Mouse (Mus musculus) embryonic facial prominence, embryonic 11.5 days (tissue): ENCODE measurements around the gene Suclg2. TPM values are rescaled to one million over a fixed set of nuclear protein-coding genes. Genes with fewer than 3 reads are reported as not detected.
"Not testable (repeated sequence)": the region's sequence is repeated elsewhere in the genome, so short reads cannot be mapped to it uniquely, and the experiment has no call there.

Source experiments
- ATAC-seq: fragments of 200-750 bp; cut with Nextera tagmentation; replicated peaks from 2 replicates; pipeline ENCODE4 v1.8.0; 2017; ENCODE audit warnings: low read depth; ENCODE audit not compliant: insufficient number of reproducible peaks, low FRiP score, low TSS enrichment
- DNase-seq: peaks from one replicate; pipeline ENCODE4 v3.0.0-alpha.2; 2015; ENCODE audit warnings: low spot score
- H3K27ac ChIP-seq: fragments of 300-500 bp; sonication (generic); replicated peaks from 2 replicates; pipeline ENCODE4 v1.5.1; 2014; ENCODE audit warnings: mild to moderate bottlenecking, low read depth, low read length, control low read depth
- H3K27me3 ChIP-seq: fragments of 300-500 bp; sonication (generic); 2 replicates; pipeline ENCODE4 v1.6.1; 2014; ENCODE audit warnings: mild to moderate bottlenecking, low read length, moderate library complexity, mixed read lengths; ENCODE audit not compliant: control insufficient read depth, insufficient read depth
- H3K36me3 ChIP-seq: fragments of 300-500 bp; sonication (generic); replicated peaks from 2 replicates; pipeline ENCODE4 v1.6.1; 2014; ENCODE audit warnings: low read depth, mild to moderate bottlenecking, low read length, moderate library complexity, mixed read lengths; ENCODE audit not compliant: control insufficient read depth, insufficient read depth
- H3K4me1 ChIP-seq: fragments of 300-500 bp; sonication (generic); 2 replicates; pipeline ENCODE4 v1.6.1; 2014; ENCODE audit warnings: low read length, mixed read lengths; ENCODE audit not compliant: control insufficient read depth, insufficient read depth
- H3K4me2 ChIP-seq: fragments of 300-500 bp; sonication (generic); 2 replicates; pipeline ENCODE4 v1.6.1; 2014; ENCODE audit warnings: low read depth, mild to moderate bottlenecking, control low read depth, low read length, moderate library complexity
- H3K4me3 ChIP-seq: fragments of 300-500 bp; sonication (generic); 2 replicates; pipeline ENCODE4 v1.5.1; 2014; ENCODE audit warnings: low read depth, low read length, control low read depth
- H3K9ac ChIP-seq: fragments of 300-500 bp; sonication (generic); replicated peaks from 2 replicates; pipeline ENCODE4 v1.6.1; 2014; ENCODE audit warnings: mild to moderate bottlenecking, control low read depth, low read length
- H3K9me3 ChIP-seq: fragments of 300-500 bp; sonication (generic); replicated peaks from 2 replicates; pipeline ENCODE4 v1.6.1; 2016; ENCODE audit warnings: mild to moderate bottlenecking, low read length, inconsistent platforms, mixed read lengths; ENCODE audit not compliant: control insufficient read depth
- WGBS: fragments of 180-500 bp; shearing (Covaris S2); extraction: QIAGEN DNeasy Blood & Tissue Kit; methylation state at CpG from one replicate; pipeline ENCODE4 v1.1.7; 2014; 5-methylcytosine and 5-hydroxymethylcytosine counted together
- polyA plus RNA-seq: library from polyadenylated mRNA; unstranded; fragments of >200 nt; fragmentation: Nextera tagmentation; extraction: Ambion mirVana; gene quantifications from 2 replicates; pipeline ENCODE4 v1.2.1, GENCODE M21; 2014

Gene Suclg2
- polyA plus RNA-seq, 1 experiment from 2014 or later = 67.2 TPM

DNA sequence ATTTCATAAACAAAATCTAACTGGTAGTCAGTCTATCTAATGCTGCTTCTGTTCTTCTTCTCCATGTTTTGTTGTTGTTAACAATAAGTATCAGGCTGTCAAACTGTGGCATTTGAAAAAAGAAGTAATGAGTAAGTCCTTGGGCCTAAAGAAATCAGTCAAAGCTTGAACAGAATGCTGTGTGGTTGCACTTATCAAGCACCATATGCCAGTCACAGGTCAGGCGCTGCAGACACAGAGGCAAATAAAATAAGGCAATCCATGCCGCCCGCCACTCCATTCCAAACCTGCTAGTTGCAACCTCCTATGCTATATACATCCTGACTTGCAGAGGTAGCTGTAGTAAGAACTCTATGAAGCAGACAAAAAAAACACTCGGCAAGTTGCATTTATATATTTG is 100.2 kb downstream of the Suclg2 start:
- H3K9me3 ChIP-seq = no peaks in the 10 kb centered on the region
- H3K4me3 ChIP-seq = no peak overlapping the region
- H3K27me3 ChIP-seq = no peaks in the 10 kb centered on the region
- H3K27ac ChIP-seq = no peak overlapping the region
- no peak overlapping the region for H3K9ac ChIP-seq
- WGBS = 83% methylated on average over 4 of the region's 4 CpGs
- ATAC-seq (no peak), DNase-seq (no peak)
- H3K4me1 ChIP-seq = no peaks in the 10 kb centered on the region
- no peak overlapping the region for H3K4me2 ChIP-seq
- H3K36me3 ChIP-seq = no peaks in the 10 kb centered on the region

DNA sequence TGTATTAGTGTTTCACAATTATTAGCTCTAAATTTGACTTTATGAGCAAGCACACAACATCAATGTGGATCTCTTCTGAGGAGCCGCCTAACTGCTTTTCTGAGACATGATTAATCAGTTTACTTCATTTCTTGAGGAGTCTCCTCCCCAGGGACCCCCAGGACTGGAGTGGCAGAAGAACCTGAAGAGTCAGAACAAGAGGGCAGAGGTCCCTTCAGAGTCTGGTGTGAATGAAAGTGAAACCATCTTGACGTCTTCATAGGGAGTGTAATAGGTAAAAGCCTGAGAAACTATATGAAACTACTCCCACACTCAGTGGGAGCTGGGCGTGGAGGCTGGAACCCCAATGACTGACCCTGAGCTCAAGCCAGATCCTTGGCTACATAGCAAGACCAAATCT is 105.4 kb downstream of the Suclg2 start:
- Histone ChIP-seq H3K36me3 (no peaks in the 10 kb centered on the region), H3K27me3 (no peaks in the 10 kb centered on the region), H3K4me2 (no peak overlapping the region), H3K27ac (no peak overlapping the region), H3K4me1 (no peaks in the 10 kb centered on the region; the same call in 1 of the 2 replicates), H3K9ac (no peak overlapping the region), H3K9me3 (no peaks in the 10 kb centered on the region), H3K4me3 (no peak overlapping the region)
- WGBS = 85% methylated on average over 3 of the region's 3 CpGs
- DNase-seq = no peak
- ATAC-seq = no peak

DNA sequence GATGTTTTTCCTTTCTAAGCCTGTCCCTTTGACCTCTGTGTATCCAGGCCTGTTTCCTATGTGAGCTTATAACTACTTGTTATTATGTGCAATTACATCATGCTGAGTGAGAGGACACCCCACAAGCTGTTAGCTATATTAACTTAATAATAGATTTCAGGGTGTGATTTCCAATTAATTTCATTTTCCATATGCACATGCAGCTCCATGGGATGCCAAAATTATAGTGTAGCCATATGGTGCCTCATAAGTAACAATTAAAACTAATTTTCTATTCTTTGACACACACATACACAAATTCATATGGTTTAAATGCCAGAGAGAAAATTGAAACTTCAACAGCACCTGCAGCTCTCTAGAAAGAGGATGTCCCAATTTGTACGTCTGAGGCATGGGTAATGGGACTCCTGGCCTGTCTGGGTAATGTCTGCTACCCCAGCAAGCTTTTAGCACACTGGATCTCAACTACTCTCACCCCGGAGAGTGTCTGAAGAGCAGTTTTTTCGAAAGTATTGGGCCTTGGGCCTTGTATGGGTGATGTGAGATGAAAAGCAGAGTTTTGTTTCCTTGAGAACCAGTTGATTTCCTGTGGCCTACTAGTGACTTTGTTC is 106.1 kb downstream of the Suclg2 start:
- DNase-seq = no peak
- H3K27ac ChIP-seq = no peak overlapping the region
- no peaks in the 10 kb centered on the region; the same call in 1 of the 2 replicates for H3K4me1 ChIP-seq
- no peak overlapping the region for H3K4me2 ChIP-seq
- no peak overlapping the region for H3K4me3 ChIP-seq
- no peak overlapping the region for H3K9ac ChIP-seq
- H3K36me3 ChIP-seq = no peaks in the 10 kb centered on the region
- H3K9me3 ChIP-seq = no peaks in the 10 kb centered on the region
- no peak for ATAC-seq
- 55% methylated on average over 3 of the region's 3 CpGs for WGBS
- H3K27me3 ChIP-seq = no peaks in the 10 kb centered on the region

DNA sequence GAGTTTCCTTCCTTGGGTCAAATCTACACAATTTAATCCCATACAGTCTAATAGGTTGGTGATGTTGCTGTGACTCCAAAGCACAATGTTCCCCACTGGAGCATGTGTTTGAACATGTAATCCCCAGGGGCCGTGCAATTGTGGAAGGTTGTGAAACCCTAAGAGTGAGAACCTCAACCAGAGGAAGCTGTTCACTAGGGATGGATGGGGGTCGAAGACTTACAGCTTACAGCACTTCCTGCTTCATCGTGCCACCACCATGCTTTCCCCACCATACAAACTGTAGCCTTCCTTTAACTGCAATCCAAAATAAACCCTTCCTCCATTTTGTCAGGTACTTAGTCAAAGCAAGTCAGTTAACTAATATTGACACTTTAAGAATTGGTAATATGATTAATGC is 107.5 kb downstream of the Suclg2 start:
- WGBS = 83% methylated on average over 3 of the region's 3 CpGs
- DNase-seq = no peak

DNA sequence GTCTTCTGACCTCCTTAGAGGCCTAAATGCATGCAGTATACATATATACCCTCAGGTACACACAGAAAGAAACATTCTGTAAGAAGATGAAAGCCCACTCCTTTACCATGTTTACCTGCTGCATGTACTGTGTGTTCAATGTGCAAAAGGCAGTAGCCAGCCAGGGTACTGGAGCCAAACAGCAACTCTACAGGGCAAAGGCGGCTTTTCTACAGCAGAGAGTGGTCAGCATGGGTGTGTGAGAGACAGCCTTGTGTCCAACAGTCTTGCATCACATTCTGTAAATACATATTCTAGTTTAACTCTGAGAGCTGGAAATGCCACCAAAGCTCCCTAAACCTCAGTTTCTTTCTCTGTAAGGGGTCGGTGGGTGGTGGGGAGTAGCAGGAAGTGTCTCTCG is 110.5 kb downstream of the Suclg2 start:
- H3K4me3 ChIP-seq = no peak overlapping the region
- no peak overlapping the region for H3K4me2 ChIP-seq
- H3K9ac ChIP-seq = no peak overlapping the region
- no peak overlapping the region for H3K27ac ChIP-seq
- H3K9me3 ChIP-seq = no peaks in the 10 kb centered on the region
- no peak for ATAC-seq
- no peak for DNase-seq
- WGBS = 86% methylated on average over 3 of the region's 3 CpGs
- H3K36me3 ChIP-seq = no peaks in the 10 kb centered on the region
- H3K27me3 ChIP-seq = no peaks in the 10 kb centered on the region
- H3K4me1 ChIP-seq = no peaks in the 10 kb centered on the region; the same call in 1 of the 2 replicates

More for the DNA sequence above, 107.5 kb downstream of the Suclg2 start:
- no peaks in the 10 kb centered on the region for H3K36me3 ChIP-seq
- no peaks in the 10 kb centered on the region for H3K27me3 ChIP-seq
- H3K9ac ChIP-seq = no peak overlapping the region
- H3K27ac ChIP-seq = no peak overlapping the region
- no peak for ATAC-seq
- H3K9me3 ChIP-seq = no peaks in the 10 kb centered on the region
- H3K4me3 ChIP-seq = no peak overlapping the region
- H3K4me2 ChIP-seq = no peak overlapping the region
- H3K4me1 ChIP-seq = no peaks in the 10 kb centered on the region; the same call in 1 of the 2 replicates

DNA sequence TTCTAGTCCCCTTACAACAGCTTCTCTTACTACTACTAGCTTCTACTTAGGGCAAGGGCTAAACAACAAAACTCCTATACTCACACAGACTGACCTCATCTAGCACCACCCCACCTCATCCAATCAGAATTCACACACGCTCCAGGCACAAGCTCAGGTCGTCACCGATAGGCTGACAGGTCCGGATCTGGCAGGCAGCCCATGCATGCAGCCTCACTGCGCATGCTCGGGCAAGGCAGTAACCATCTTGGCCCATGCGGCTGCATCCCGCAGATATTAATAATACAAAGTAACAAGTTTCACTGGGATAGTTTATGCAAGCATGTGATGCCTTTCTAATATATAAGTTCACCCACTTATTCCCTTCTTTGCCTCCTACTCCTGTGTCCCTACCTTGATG is 117.9 kb downstream of the Suclg2 start:
- not testable (repeated sequence) for H3K4me3 ChIP-seq, H3K9me3 ChIP-seq, H3K4me1 ChIP-seq, ATAC-seq, H3K27me3 ChIP-seq, H3K27ac ChIP-seq, DNase-seq, H3K4me2 ChIP-seq, H3K9ac ChIP-seq, H3K36me3 ChIP-seq
- 95% methylated on average over 8 of the region's 8 CpGs for WGBS

DNA sequence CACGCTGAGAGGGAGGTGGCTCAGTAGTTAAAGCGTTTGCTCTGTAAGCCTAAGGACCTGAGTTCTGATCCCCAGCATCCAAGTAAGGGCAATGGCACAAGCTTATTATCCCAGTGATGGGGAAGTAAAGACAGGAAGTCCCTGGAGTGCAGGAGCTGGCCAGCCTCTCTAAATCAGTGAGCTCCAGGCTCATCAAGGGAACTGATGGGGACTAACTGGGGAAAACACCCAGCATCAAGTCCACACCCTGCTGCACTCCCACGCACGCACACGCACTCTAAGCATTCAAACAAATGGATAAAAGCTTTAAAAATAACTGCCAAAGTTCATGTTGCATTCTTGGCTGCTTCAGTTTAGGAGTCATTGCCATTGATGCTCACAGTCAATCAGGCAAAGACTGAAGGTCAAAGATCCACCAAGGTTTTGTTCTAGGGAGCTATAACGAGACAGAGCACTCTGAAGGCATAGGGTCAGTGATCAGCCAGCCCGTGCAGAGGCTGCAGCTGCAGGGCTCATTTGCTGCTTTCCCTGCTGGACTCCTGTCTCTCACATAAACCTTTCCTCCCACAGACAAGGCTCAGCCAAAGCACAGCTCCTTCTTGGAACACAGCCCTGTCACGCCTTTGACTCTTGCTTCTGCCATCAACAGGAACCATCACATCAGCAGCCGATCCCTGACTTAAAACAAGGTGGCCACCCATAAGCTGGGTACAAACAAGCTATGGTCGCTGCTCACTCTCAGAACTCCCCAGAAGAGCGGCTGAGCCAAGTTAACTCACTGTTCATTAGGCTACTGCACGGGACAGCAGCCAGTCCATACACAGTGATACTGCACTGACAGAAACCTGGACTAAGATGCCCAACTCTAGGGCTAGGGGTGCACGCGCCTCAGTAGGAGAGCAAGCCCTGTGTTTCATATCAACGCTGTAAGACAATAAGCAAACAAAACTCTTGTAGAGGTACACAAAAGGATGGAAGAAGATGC is 121.5 kb downstream of the Suclg2 start:
- no peak overlapping the region for H3K9ac ChIP-seq
- 78% methylated on average over 15 of the region's 15 CpGs for WGBS
- no peaks in the 10 kb centered on the region for H3K36me3 ChIP-seq
- no peak overlapping the region for H3K4me3 ChIP-seq
- H3K9me3 ChIP-seq = no peaks in the 10 kb centered on the region
- H3K27ac ChIP-seq = no peak overlapping the region
- DNase-seq (no peak), ATAC-seq (no peak)
- H3K4me1 ChIP-seq = no peaks in the 10 kb centered on the region
- H3K27me3 ChIP-seq = no peaks in the 10 kb centered on the region
- no peak overlapping the region for H3K4me2 ChIP-seq

DNA sequence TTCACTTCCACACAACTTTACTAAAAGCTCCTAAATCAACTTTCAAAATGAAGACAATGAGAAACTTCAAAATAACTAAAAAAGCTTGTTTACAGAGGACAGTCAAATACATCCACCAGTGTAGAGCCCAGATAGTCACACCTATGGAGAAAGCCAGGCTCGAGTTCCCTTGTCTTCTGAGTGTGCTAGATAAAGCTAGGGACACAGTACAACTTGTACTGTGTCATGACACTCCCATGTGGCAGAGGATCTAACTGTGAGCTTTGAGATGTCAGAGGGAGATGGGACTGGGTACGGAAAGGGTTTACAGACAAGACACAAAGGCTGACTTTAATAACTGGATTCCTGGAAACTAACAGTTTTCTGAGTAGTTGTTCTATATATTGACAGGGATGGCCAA is 122.7 kb downstream of the Suclg2 start:
- Histone ChIP-seq H3K4me3 (no peak overlapping the region), H3K27me3 (no peaks in the 10 kb centered on the region), H3K9ac (no peak overlapping the region), H3K4me1 (no peaks in the 10 kb centered on the region), H3K27ac (no peak overlapping the region), H3K36me3 (no peaks in the 10 kb centered on the region), H3K9me3 (no peaks in the 10 kb centered on the region), H3K4me2 (no peak overlapping the region)
- 75% methylated on average over 2 of the region's 2 CpGs for WGBS
- ATAC-seq = no peak
- DNase-seq = no peak
